Mouse (Mus musculus) heart, postnatal 10 days (tissue): ENCODE measurements around the gene Muc13. TPM values are rescaled to one million over a fixed set of nuclear protein-coding genes. Genes with fewer than 3 reads are reported as not detected.

ENCODE experiments used
- DNase-seq, 2 experiments: peaks; one replicate each; pipeline ENCODE4 v3.0.0; 2021
- intact Hi-C: fragments of 180-260 bp; cut with DNase I; formaldehyde crosslinking; loops from one replicate; pipeline ENCODE4 v1.15.1; 2025
- total RNA-seq, 2 experiments: library from RNA; stranded (reverse); gene quantifications; 2 replicates each; pipeline ENCODE4 v1.2.3; 2021

The Muc13 gene
- total RNA-seq, 2 experiments from 2014 or later = 0.07 TPM; not detected in 1

GRCm38 (mm10) chr16:33818413-33819165, 24.8 kb downstream of the Muc13 start:
- no peak for DNase-seq
- intact Hi-C loops = no loop called here

DNA sequence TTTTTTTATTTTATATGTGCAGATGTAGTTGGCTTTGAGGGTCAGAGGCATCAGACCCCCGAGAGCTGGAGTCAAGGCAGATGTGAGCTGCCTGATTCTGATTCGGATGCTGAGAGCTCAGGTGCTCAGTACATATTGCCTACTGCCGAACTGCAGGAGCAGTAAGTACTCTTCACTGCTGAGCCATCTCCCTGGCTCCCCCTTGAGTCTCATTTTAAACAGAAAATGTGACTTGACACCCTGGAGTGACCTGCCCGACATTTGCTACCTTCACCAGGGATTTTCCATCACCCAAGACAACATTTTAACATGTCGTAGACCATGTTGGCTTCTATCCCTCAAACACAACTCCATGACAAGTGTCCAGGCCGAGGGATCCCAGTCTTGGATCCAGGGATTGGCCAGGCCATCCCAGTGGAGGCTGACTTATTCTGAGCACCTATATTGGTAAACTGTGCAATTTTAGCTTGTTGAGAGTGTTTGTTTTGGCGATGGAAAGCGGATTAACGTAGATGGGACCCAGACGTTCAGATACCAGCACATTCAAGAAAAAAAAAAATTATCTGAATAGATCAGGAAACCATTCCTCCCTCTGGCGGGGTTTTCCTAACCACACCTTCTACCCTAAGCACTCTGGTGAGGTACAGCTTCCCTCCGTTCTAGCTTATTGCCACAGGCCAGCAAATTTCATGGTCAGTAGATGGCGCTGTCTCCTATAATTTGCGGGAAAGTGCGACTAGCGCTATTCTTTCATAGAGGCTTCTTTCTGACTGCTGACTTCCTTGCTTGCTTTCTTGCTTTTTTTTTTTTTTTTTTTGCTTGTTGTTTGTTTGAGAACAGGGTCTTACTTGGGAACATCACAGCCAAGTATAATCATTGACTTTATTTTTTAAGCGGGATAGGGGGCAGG, 26.7 kb downstream of the Muc13 start:
- DNase-seq = peak; percentile 92 to 96
- intact Hi-C loops = loop anchor here (1.0 to 2.0 kb wide), 3 partner anchors 131 to 294 kb away; no protein-coding TSS in a partner anchor

- intact Hi-C loops = no loop called here
These were observed 30.8 kb downstream of the Muc13 start for GRCm38 (mm10) chr16:33824603-33825002.

GRCm38 (mm10) chr16:33828496-33828895, 34.7 kb downstream of the Muc13 start:
- no peak for DNase-seq
- intact Hi-C loops = no loop called here

More at GRCm38 (mm10) chr16:33824603-33825002, 30.8 kb downstream of the Muc13 start:
- DNase-seq = no peak

- intact Hi-C loops = no loop called here
- peak; percentile 83 to 84 for DNase-seq
These were observed 35.5 kb downstream of the Muc13 start, which contains the start of gene Itgb5 for GRCm38 (mm10) chr16:33829301-33829831. TSS of gene Itgb5 (plus strand) at chr16:33829665.

GRCm38 (mm10) chr16:33829842-33830511, 36.1 kb downstream of the Muc13 start:
- DNase-seq = peak; percentile 69 to 72
- intact Hi-C loops = no loop called here

DNA sequence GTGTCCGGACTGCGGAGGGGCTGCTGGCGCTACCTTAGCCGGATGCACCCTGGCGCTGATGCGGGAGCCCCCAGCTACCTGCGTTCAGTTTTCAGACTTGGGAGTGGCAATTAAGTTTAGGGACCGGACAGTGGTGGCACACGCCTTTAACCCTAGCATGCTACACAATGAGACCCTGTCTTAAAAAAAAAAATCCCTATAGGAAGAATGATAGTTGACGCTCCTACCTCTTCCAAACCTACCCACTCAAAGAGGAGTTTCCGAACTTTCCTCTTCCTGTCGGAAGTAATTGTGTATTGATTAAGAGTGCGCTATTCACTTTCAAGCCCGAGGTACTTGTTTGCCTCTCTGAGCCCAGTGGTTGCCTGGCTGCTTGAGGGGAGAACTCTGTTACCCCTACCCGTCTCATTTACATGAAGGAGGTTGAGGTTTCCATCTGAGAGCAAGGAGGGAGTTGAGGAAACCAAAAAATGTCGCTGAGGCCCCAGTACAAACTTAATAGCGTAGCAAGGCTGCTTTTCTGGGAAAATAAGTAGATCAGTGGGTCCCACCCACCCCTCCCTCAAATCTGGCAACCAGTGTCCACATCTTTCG, 36.8 kb downstream of the Muc13 start:
- DNase-seq = peak in 1 of 2 experiments; percentile 20
- intact Hi-C loops = no loop called here

GRCm38 (mm10) chr16:33832057-33832456, 38.2 kb downstream of the Muc13 start:
- intact Hi-C loops = loop anchor here (2.0 kb wide), 1 partner anchor 59 kb away; no protein-coding TSS in a partner anchor
- DNase-seq = no peak

DNA sequence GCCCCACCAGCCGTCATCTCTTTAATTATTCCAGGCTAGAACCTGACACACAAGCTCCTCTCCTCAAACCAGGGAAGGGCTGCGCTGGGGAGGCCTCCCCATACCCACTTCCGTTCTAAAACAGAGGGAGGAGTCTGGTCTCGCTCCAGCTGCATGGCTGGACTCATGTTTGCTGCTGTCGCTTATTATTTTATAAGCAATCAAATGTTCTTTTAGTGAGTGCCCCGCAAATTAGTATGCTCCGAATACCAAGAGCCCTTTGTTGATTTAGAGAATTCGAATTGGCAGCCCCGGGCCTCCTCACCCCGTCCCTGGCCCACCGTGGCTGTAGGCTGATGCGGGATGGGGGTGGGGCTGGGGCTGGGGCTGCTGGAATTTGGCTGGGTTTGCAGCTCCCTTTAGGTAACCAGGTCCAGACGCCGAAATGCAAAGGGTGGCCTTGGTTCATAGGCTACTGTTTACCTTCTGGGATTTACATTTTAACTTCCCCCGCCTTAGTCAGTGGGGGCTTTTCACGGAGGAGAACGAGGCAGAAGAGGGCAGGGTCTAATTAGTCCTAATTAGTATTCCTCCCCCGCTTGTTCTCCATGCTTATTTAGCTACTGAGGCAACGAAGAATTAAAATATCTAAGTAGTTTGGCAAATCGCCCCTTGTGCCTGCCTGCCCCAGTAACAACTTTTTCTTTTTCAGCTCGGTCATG, 39.0 kb downstream of the Muc13 start:
- peak; percentile 43 to 49 for DNase-seq
- intact Hi-C loops = loop anchor here (2.0 kb wide), 1 partner anchor 58 kb away; no protein-coding TSS in a partner anchor

- DNase-seq = no peak
- intact Hi-C loops = loop anchor here (2.0 kb wide), 1 partner anchor 57 kb away; no protein-coding TSS in a partner anchor
These were observed 39.6 kb downstream of the Muc13 start for GRCm38 (mm10) chr16:33833429-33833753.

GRCm38 (mm10) chr16:33833781-33834482, 40.1 kb downstream of the Muc13 start:
- intact Hi-C loops = loop anchor here (2.0 kb wide), 1 partner anchor 57 kb away; no protein-coding TSS in a partner anchor
- peak; percentile 70 to 74 for DNase-seq

DNA sequence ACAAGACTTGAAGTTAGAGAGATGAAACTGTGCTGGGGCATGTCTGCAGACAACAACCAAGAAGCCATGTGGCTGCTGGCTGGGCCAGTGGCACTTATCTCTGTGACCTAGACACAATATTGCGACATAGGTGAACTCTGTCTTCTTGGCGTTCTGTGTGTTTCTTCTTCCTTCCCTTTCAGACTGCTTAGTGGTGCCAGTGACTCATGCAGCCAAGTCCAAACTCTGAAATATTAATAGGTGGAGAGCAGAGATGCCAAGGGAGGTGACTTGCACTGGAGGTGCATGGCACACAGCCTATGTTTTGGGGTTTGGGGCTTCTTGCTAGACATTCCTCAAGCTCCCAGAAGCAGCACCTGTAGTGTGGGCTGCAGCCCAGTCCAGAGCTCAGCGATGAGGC, 42.8 kb downstream of the Muc13 start:
- intact Hi-C loops = no loop called here
- peak in 1 of 2 experiments; percentile 27 for DNase-seq

DNA sequence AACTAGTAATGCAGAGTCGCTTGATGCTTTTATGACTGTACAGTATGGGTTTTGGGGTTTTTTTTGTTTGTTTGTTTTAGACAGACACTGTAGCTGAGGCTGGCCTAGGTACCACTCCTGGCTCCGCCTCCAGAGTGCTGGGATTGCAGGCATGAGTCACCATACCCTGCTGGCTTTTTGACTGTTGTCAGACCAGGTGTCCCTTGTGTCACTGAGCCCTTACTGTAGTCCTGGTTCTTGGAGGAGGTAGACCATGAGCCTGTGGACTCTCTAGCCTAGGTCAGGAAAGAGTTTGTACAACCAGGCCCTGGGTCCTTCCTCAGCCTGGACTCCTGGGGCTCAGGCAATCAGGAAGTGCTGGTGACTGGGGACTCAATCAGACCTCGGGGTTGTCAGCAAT, 43.4 kb downstream of the Muc13 start:
- intact Hi-C loops = no loop called here
- DNase-seq = no peak

GRCm38 (mm10) chr16:33840616-33841015, 46.8 kb downstream of the Muc13 start:
- DNase-seq = no peak
- intact Hi-C loops = no loop called here

DNA sequence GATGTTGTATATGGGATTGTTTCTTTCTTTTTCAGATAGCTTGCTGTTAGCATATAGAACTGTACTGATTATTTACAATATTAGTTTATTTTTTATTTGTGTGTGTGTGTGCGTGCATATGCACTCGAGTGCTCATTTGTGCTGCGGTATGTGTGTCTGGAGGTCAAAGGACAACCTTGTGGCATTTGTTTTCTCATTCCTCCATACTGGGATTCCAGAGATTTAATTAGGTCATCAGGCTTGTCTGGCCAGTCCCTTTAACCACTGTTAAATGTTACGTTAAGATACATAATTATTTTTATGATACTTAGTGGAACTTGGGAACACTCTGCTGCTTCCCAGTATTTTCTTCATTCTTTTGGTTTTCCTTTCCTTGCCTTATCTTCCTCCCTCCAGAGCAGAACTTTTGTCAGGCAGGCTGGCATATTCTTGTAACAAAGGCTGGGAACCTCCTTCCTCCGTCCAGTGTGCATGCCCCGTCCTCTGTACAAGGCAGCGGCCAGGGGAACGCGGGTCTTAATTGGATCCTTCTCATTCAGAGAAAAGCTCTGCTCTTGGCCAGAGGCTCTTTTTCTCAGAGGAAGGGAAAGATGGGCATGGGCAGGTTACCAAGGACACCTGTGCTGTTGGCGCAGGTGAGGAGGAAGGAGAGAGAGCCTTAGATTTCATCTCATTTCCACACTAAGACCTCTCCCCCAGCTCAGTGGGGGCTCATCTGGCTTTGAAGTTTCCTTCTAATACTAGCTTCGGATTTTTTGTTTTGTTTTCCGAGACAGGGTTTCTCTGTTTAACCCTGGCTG, 48.4 kb downstream of the Muc13 start:
- intact Hi-C loops = no loop called here

GRCm38 (mm10) chr16:33844150-33844611, 50.3 kb downstream of the Muc13 start:
- no peak for DNase-seq
- intact Hi-C loops = no loop called here

More for the DNA sequence above, 48.4 kb downstream of the Muc13 start:
- DNase-seq = no peak

- DNase-seq = no peak
- intact Hi-C loops = no loop called here
These were observed 51.0 kb downstream of the Muc13 start for GRCm38 (mm10) chr16:33844866-33845265.

DNA sequence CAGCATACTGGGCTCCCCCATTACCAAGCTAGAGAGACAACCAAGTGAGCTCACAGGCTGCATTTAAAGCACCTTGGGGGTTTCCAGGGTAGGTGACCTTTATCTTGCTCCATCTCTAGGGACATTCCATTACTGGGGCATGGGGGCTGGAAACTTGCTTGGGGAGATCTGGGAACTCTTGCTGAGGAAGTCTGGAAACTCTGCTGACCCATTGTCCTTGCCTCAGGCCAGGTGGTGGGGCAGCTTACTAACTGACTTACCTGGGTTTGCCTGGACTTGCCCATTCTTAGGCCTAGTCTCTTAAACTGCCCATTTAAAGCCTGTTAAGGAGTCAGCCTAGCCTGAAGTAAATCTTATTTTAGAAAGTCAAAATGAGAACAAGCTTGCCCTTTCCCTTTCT, 59.4 kb downstream of the Muc13 start:
- DNase-seq = no peak
- intact Hi-C loops = no loop called here
